Mouse (Mus musculus) layer of hippocampus, postnatal 10 days (tissue): ENCODE results near the gene Olfr1254. TPM values are rescaled to one million over a fixed set of nuclear protein-coding genes. Genes with fewer than 3 reads are reported as not detected.

Experiments used
- DNase-seq, 2 experiments: peaks; one replicate each; pipeline ENCODE4 v3.0.0; 2021; ENCODE audit warnings: low spot score in 2 of 2
- long read RNA-seq: library from polyadenylated mRNA; stranded (forward); transcript quantifications from one replicate; pipeline ENCODE4 v2.0.0, GENCODE M21; 2023
- total RNA-seq, 2 experiments: library from RNA; stranded (reverse); gene quantifications; 2 replicates each; pipeline ENCODE4 v1.2.3; 2021

Gene Olfr1254
- total RNA-seq: not detected
- long read RNA-seq: 0 reads

DNA sequence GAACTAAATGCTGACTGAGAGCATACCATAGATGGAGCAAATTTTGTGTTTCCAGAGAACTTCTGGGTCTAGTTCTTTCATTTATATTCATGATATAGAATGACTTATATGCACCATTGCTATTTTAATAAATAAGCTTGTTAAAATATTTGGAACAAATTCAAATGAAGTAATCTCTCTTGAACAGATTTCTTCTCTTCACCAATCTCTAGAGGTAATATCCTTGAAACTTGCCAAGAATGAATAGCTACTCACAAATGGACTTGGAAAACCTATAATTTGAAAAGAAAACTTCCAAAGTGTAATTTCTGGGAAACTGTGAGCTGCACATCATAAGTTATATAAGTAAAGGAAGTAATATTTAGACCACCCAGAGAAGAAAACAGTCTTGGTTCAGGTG is at the start of gene Olfr1254:
TSS of gene Olfr1254 (minus strand) at position 101 of the 400 bp plus-strand sequence.
- DNase-seq: no peak

DNA sequence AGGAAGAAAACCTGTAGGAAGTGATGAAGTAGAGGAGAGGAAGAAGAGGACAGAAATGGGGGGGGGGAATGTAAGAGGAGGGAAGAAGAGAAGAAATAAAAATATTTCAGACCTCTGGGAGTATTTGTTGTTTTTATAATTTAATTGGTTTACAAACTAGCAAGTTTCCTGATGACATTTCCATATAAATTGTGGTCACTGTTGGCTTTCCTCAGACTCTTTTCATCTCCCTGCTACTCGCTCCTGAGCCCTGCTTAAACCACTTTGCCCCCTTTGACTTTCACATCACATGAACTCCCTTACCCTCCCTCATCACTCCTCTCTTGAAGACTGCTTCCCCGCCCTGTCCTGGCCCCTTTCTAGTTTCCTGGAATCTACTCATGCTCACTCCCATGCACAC is 48.0 kb upstream of the Olfr1254 start, which contains the start of gene Olfr1256:
TSS of gene Olfr1256 (minus strand) at position 101 of the 400 bp plus-strand sequence.
- no peak for DNase-seq

DNA sequence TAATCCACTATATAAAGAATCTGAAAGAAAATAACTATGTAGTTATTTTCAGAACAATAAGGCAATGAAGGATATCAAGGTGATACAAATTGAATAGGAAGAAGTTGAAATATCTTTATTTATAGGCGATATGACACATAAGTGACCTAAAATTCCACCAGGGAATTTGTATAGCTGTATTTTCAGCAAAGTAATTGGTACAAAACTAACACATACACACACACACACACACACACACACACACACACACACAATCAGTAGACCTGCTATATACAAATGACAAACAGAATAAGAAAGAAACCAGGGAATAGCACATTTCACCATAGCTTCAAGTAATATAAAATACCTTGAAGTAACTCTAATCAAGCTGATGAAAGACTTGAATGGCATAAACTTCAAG is 26.8 kb upstream of the Olfr1254 start:
- DNase-seq: no peak

DNA sequence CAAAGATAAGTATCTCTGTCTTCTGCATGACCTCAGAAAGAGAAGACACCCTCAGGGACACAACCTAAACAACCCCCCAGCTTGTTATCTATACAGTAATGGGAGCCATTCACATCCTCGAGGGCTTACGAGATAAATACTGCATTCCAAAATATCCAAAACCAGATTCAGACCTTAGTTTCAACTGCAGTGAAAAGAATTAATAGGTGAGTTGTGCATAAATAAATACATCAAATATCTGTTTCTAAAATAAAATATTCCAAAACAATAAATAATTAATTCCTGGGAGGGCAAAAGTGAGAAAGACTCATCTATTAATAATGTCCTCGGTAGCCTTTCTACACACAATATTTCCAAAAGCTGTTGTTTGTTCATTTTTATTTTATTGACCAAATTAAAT is 18.3 kb upstream of the Olfr1254 start, which contains the start of gene Olfr1255:
TSS of gene Olfr1255 (plus strand) at position 301 of the 400 bp plus-strand sequence.
- no peak for DNase-seq

DNA sequence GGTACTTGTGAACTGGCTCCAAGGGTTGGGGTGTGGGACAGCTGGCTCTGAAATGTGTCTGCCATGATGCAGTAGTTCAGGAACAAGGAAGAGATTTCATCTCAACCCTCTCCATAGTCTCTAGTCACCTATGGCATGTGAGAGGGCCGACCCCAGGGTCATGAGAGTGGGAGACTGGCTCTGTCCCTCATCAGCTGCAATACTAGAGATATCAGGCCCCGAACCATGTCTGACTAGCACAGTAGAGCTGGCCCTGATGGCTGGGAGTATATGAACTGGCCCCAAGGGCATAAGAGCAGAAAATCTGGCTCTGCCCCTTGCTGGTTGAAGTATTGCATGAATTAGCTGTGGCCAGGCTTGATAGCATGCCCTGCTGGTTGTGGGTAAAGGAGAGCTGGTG is 17.3 kb upstream of the Olfr1254 start:
- no peak for DNase-seq

DNA sequence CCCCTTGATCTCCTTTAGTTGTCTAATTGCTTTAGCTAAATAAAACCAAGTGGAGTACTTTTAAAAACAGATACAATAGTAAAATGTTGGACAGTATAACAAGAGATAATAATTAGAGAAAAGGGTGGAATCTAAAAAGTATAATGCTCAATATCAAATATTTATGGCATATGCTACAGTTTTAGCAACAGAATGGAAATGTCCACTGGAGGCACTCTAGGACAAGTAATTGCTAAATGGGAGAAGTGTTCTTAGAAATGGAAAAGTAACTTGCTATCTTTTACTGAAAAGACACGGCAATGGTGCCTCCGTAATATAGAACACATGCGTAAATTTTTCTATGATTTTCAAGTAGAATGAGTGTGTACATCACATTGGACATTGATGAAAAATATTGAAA is 6.2 kb upstream of the Olfr1254 start:
- DNase-seq: no peak

DNA sequence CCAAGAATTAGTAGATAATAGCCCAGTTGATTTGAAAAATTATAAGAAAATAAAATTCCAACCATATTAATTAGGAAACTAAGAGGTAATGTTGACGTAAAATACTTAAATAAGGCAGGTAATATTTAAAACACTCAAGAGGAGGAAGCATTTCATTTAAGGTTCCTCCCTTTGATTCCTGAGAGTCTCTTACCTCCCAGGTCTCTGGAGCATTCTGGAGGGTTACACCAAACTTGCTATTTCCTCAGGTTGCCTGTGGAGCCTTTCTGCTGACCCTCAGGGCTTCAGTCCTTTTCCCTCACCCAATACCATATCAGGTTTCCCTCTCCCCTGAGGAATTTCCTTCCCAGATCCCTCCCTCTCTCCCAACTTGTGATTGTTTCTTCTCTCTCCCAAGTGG is 36.4 kb downstream of the Olfr1254 start, which contains the start of gene Olfr1253:
TSS of gene Olfr1253 (minus strand) at position 101 of the 400 bp plus-strand sequence.
- no peak for DNase-seq

Other genes starting within 250 kb of the Olfr1254 start
- gene Olfr1245, start 215.2 kb downstream of the Olfr1254 start, total RNA-seq: not detected
- gene Olfr1246, start 200.5 kb downstream of the Olfr1254 start, total RNA-seq: not detected
- gene Olfr1247, start 179.5 kb downstream of the Olfr1254 start, total RNA-seq: not detected
- gene Olfr1248, start 175.4 kb downstream of the Olfr1254 start, total RNA-seq: not detected
- gene Olfr1249, start 158.6 kb downstream of the Olfr1254 start, total RNA-seq: not detected
- not detected for gene Olfr1250, start 132.2 kb downstream of the Olfr1254 start, total RNA-seq
- gene Olfr1251, start 121.7 kb downstream of the Olfr1254 start, total RNA-seq: not detected
- not detected for gene Olfr1252, start 68.6 kb downstream of the Olfr1254 start, total RNA-seq
- gene Olfr1253, start 36.5 kb downstream of the Olfr1254 start, total RNA-seq: not detected
- gene Olfr1255, start 18.4 kb upstream of the Olfr1254 start, total RNA-seq: not detected
- gene Olfr1256, start 47.9 kb upstream of the Olfr1254 start, total RNA-seq: not detected
- gene Olfr48, start 54.6 kb upstream of the Olfr1254 start, total RNA-seq: not detected
- not detected for gene Olfr1257, start 84.8 kb upstream of the Olfr1254 start, total RNA-seq
- not detected for gene Olfr1258, start 133.7 kb upstream of the Olfr1254 start, total RNA-seq
- gene Olfr1259, start 155.0 kb upstream of the Olfr1254 start, total RNA-seq: not detected
- not detected for gene Olfr1260, start 180.7 kb upstream of the Olfr1254 start, total RNA-seq
- gene Olfr1261, start 197.6 kb upstream of the Olfr1254 start, total RNA-seq: not detected
- gene Olfr1262, start 206.5 kb upstream of the Olfr1254 start, total RNA-seq: not detected
- not detected for gene Olfr1263, start 218.5 kb upstream of the Olfr1254 start, total RNA-seq
- gene Olfr1264, start 232.0 kb upstream of the Olfr1254 start, total RNA-seq: not detected
- gene Olfr1265, start 241.7 kb upstream of the Olfr1254 start, total RNA-seq: not detected